Mouse (Mus musculus) fat pad, adult 2 months (tissue): ENCODE measurements around the gene Nav3.
"Not testable (repeated sequence)": the region's sequence is repeated elsewhere in the genome, so short reads cannot be mapped to it uniquely, and the experiment has no call there.

Experiments used
- DNase-seq: peaks from one replicate; pipeline ENCODE4 v3.0.0-alpha.2; 2011; ENCODE audit warnings: low read depth, low spot score; ENCODE audit errors: extremely low read depth

Gene Nav3

GRCm38 (mm10) chr10:110085903-110086302, 370.1 kb downstream of the Nav3 start:
- no peak for DNase-seq

- no peak for DNase-seq
Observed at GRCm38 (mm10) chr10:110085156-110085555, 370.8 kb downstream of the Nav3 start.

- no peak for DNase-seq
Observed at GRCm38 (mm10) chr10:110076575-110076974, 379.4 kb downstream of the Nav3 start.

- DNase-seq, result no peak
Observed at GRCm38 (mm10) chr10:110072355-110072754, 383.6 kb downstream of the Nav3 start.

- no peak for DNase-seq
Observed at GRCm38 (mm10) chr10:110061166-110061565, 394.8 kb downstream of the Nav3 start.

GRCm38 (mm10) chr10:110037547-110037946, 418.5 kb downstream of the Nav3 start:
- no peak for DNase-seq

GRCm38 (mm10) chr10:110034582-110035099, 421.4 kb downstream of the Nav3 start:
- no peak for DNase-seq

GRCm38 (mm10) chr10:110024897-110025296, 431.1 kb downstream of the Nav3 start:
- not testable (repeated sequence) for DNase-seq

GRCm38 (mm10) chr10:110022100-110022499, 433.9 kb downstream of the Nav3 start:
- DNase-seq, result no peak

- no peak for DNase-seq
Observed at GRCm38 (mm10) chr10:110019266-110019866, 436.6 kb downstream of the Nav3 start.

- DNase-seq, result not testable (repeated sequence)
Observed at GRCm38 (mm10) chr10:110001328-110001727, 454.7 kb downstream of the Nav3 start.

GRCm38 (mm10) chr10:110000755-110001247, 455.2 kb downstream of the Nav3 start:
- peak; percentile 18 for DNase-seq

- peak; percentile 8 for DNase-seq
Observed at GRCm38 (mm10) chr10:109999904-110000303, 456.1 kb downstream of the Nav3 start.

- DNase-seq, result no peak
Observed at GRCm38 (mm10) chr10:109994302-109994701, 461.7 kb downstream of the Nav3 start.

GRCm38 (mm10) chr10:109985824-109986485, 470.0 kb downstream of the Nav3 start:
- no peak for DNase-seq

- no peak for DNase-seq
Observed at GRCm38 (mm10) chr10:109976351-109976750, 479.7 kb downstream of the Nav3 start.

- no peak for DNase-seq
Observed at GRCm38 (mm10) chr10:109974177-109974576, 481.8 kb downstream of the Nav3 start.

GRCm38 (mm10) chr10:109973483-109973882, 482.5 kb downstream of the Nav3 start:
- DNase-seq, result peak; percentile 11

- no peak for DNase-seq
Observed at GRCm38 (mm10) chr10:109950296-109950695, 505.7 kb downstream of the Nav3 start.

GRCm38 (mm10) chr10:109929319-109929622, 526.7 kb downstream of the Nav3 start:
- no peak for DNase-seq

GRCm38 (mm10) chr10:109928547-109929318, 527.3 kb downstream of the Nav3 start:
- DNase-seq, result no peak

- DNase-seq, result no peak
Observed at GRCm38 (mm10) chr10:109926149-109926548, 529.9 kb downstream of the Nav3 start.
